Mouse (Mus musculus) layer of hippocampus, adult 9-11 months (tissue): ENCODE measurements around the gene Olfml2a.
A peak's percentile ranks its signal among the peaks of the same experiment; 100 is the strongest.

Source experiments
- DNase-seq: peaks from one replicate; pipeline ENCODE4 v3.0.0; 2022

The Olfml2a gene

DNA sequence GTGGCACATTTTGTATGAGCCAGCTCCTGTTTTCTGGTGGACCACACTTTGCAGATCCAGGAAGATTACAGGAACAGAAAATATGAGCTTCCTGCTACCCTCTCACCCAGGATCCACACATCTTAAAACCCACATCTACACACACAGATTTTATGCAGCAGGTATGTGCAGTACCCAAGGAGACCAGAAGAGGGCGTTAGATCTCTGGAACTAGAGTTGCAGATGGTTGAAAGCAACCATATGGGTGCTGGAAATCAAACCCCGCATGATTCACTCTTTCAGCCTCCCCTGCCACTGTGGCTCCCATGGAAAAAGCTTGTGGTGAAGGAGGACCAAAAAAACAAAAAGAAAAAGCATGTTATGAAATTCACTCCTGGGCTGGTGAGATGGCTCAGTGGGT is 7.3 kb downstream of the Olfml2a start:
- DNase-seq, result no peak

DNA sequence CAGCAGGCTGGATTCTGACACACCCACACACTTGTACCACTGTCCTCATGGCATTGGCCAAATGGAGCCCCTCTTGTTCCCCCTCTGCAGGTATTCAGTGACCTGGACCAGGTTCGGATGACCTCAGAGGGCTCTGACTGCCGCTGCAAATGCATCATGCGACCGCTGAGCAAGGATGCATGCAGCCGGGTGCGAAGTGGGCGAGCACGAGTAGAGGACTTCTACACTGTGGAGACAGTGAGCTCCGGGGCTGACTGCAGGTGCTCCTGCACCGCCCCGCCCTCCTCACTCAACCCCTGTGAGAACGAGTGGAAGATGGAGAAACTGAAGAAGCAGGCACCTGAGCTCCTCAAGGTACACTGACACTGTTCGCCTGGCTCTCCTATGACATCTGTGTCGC is 9.6 kb downstream of the Olfml2a start:
- no peak for DNase-seq

DNA sequence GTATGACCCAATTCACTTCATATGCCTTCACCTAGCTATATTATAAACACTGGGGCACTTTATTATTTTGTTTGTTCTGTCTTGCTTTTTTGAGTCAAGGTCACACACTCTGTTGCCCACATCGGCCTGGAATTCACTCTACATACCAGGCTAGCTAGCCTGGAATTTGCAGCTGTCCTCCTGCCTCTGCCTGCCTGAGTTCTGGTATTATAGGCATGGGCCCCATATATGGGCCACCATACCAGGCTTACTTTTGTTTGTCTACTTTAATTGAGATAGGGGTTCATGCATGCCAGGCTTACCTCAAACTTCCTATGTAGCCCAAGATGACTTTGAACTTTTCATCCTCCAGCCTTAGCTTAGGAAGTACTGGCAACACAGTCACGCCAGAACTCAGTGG is 10.1 kb downstream of the Olfml2a start:
- DNase-seq, result no peak

DNA sequence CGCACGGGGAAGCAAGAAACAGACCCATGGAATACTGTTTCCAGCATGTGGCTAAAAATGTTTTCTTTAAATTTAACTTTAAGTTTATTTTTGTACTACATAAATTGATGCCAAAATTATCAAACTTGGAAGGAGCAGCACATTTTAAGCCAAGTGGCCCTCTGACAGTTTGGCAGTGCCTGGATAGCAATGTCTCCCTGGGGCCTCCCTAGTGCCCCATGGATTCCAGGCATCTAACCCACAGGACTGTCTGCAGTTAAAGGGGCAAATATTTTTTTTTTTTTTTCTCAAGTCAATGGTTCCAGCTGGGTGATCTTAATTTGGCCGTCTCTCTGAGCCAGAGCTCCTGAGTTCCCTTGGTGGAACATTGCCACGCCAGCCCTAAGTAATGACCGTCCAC is 11.4 kb downstream of the Olfml2a start:
- no peak for DNase-seq

GRCm38 (mm10) chr2:38943977-38944376 is 12.2 kb downstream of the Olfml2a start:
- DNase-seq, result no peak

GRCm38 (mm10) chr2:38944460-38945161 is 12.8 kb downstream of the Olfml2a start:
- DNase-seq, result no peak

GRCm38 (mm10) chr2:38947566-38947965 is 15.8 kb downstream of the Olfml2a start:
- DNase-seq, result no peak

DNA sequence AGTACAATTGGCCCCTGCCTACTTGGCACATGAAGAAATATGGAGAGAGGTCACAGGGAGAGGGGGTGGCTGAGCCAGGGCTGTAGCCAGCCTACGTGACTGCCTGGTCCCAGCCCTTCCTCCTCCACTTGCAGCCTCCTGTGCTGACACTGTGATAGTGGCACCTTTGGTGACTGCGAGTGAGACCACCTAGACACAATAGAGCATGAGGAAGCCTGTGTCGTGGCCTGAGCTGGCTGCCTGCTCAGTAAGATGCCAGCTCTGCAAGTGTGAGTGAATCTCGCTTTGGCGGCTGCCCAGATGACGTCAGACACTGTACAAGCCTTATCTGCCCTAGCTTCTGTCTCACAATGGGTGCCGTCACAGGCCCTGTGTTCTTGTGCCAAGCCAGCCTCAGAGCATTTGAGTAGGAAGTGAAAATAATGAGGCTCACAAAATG is 18.5 kb downstream of the Olfml2a start:
- DNase-seq, result peak; percentile 94

DNA sequence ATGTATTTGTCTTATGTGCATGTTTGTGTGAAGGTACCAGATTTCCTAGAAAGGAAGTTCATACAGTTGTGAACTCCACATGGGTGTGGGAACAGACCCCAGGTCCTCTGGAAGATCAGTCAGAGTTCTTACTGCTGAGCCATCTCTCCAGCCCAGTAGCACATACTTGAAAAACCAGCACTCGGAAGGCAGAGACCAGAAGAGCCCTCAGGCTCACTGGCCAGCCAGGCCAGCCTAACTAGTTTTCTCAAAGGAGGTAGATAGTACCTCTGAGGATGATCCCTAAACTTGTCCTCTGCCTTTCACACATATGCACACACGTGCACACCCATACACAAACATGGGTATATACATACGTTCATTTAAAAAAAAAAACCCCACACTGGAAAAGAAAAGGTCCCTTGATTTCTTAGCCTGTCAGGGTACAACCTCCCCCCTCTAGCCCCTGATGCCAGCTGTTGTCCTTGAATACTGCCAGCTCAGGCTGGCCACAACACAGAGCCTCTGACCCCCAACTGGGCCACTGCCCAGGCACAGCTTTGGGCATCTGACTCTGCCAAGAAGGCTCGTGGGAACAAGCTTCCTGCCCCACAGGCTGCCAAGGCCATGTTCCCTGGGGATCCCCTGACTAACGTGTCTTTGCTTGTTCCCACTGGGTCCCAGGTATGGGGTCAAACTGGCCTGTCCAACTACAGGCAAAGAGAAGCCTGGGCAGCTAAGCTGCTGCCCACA is 21.5 kb downstream of the Olfml2a start:
- DNase-seq, result peak; percentile 67

DNA sequence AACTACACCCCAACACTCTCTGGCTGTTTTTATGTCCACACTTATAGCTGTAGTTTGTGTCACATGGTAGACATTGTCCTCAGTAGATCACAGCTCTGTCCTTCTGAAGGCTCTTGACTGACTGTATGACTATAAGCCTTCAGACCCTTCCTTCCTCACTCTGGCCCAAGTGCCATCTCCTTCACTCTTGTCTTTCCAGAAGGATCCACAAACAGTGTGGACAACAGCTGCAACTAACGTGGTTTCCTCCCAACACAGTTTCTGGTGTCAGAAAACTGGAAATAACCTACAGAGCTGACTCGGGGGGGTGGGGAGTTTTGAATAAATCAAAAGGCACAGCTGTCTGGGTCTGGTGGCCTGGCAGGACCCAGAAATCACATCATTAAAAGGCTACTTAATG is 24.3 kb downstream of the Olfml2a start:
- DNase-seq, result no peak

DNA sequence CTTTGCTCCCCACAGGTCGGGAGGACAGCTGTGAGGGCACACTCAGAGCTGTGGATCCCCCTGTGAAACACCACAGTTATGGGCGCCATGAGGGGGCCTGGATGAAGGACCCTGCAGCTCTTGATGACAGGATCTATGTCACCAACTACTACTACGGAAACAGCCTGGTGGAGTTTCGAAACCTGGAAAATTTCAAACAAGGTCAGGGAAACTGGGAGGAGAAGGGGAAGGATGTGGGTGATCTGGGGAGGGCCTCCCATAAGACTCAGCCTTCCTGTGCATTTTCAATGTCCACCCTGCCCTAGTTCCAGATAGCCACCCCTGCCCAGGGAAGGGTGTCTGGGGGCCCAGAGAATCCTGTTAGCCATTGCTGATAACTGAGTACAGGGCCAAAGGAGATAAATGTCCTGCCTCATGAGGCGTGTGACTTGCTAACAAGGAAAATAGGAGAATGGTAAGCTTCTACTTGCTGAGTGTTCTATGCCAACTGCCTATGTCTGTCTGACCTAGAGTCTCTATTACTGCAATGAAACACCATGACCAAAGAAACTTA is 26.0 kb downstream of the Olfml2a start:
- DNase-seq, result no peak

GRCm38 (mm10) chr2:38964198-38964597 is 32.4 kb downstream of the Olfml2a start:
- DNase-seq, result no peak

DNA sequence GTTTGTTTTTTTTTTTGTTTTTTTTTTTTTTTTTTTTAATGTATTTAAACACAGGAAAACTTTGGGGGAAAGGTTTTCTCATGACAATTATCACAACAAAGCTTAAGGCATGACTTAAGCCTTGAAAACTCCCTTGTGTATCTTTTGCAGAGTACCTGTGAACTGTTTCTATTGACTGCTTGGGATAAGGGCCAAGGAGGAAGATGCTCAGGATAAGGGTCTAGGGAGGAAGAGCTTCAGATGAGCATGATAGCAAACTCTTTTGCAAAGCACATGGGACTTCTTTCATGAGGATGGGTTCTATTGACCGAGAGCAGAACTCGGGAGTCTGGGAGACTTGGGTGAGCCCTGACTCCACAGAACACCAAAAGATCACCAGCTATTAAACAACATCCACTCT is 37.9 kb downstream of the Olfml2a start:
- no peak for DNase-seq

- no peak for DNase-seq
Observed at GRCm38 (mm10) chr2:38970057-38970456, 38.3 kb downstream of the Olfml2a start.

GRCm38 (mm10) chr2:38973223-38973622 is 41.4 kb downstream of the Olfml2a start:
- DNase-seq, result no peak

DNA sequence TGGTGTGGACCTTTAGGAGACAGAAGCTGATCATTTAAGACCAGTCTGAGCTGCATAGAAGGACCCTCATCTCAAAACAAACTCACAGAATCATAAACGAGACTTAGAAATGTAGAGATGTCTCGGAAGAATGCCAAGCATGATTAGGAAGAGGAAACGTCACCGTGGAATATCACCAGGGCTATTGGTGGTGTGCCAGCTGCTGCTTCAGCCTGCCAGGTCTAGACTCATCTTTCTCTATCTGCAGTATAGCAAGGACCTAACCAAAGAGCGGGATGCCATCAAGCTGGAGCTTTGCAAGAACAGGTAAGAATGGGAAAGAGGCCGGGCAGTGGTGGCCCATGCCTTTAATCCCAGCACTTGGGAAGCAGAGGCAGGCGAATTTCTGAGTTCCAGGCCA is 41.9 kb downstream of the Olfml2a start:
- no peak for DNase-seq

DNA sequence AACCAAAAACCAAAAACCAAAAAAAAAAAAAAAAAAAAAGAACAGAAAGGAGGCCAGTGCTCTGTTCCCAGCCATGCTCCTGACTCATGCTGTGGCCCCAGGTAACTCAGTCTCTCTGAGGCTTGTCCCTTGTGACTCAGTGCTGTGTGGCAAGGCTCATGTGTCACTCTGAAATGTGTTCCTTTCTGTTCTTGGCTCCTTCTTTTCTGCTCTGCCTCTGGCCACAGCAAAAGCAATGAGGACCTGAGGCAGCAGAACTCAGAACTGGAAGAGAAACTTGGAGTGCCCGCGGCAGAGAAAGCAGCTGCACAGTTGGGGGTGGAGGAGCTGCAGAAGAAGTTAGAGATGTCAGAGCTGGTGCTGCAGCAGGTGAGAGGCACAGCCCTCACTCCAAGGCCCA is 42.4 kb downstream of the Olfml2a start:
- DNase-seq, result no peak

- no peak for DNase-seq
Observed at GRCm38 (mm10) chr2:38975181-38975580, 43.4 kb downstream of the Olfml2a start.

GRCm38 (mm10) chr2:38975941-38976805 is 44.4 kb downstream of the Olfml2a start:
- no peak for DNase-seq

DNA sequence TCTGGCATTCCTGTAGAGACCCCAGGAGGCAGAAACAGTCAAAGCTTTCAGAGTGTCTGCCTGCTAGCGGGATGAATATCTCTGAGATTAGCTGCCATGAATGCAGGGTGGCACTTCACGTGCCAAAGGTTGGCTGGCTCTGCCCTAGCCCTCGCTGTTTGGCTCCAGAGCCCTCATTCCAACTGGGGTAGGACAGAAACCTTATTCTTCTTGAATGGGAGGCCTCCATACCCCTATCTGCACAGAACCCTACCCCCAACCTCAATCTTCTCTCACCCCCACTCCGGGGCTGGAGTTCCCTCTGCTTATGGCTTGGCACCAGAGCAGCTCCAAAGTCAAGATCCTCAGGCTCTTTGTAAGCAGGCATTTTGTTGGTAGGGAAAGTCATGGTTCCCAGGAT is 46.1 kb downstream of the Olfml2a start:
- DNase-seq, result no peak

DNA sequence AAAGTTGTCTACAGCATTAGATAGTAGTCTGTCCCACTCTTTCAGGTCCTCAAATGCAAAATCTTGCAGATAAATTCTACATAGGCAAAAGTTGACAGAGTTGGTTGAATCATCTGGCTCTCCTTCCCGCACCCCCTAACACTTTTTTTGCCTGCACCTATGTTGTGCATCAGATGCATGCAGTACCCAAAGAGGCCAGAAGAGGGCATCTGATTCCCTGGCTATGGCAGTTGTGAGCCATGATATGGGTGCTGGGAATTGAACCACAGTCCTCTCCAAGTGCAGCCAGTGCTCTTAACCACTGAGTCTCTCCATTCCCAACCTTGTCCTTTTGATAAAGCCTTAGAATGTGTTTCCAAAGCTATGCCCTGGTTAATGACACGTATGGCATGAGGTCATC is 51.7 kb downstream of the Olfml2a start:
- no peak for DNase-seq

DNA sequence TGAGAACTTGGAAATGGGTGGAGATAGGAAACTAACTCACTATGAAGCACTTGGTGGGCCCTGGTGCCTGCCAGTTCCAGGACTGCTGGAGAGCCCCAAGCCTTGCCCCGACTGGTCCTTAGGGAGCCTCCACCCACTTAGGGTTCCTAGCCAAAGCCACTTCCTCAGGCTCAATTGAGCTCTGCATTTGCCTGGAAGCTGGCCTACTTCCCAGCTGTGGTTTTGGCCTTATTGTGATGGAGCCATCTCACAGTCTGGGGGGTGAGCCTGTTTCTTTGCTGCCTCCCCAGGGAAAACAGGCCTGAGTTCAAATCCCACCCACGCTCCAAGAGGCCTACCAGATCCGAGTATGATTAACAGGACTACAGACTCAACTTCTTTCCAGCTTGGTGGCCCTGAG is 54.8 kb downstream of the Olfml2a start:
- no peak for DNase-seq

DNA sequence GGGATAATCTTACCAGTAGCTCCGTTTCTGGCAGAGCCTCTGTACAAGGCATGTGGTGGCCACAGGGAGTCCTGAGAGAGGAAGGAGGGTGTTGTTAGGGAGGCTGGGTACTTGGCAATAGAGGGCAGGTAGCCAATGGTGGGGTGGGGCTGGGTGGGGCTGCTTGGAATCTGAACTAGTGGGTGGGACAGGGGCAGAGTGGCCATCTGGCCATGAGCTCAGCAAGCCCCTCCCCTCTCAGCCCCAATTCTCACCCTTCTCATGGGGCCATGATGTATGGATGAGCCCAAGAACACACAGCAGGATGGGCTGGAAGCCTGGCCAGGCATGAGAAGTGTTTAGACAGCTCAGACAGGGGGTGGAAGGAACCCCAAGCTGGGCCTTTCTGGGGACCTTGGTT is 55.6 kb downstream of the Olfml2a start:
- DNase-seq, result no peak
